Mouse (Mus musculus) liver, embryonic 14.5 days (tissue): ENCODE measurements at regions not wholly inside any gene's neighbourhood (a gene's known extent, or its start where the extent isn't known, plus 50 kb on each side); places are given as distances from the start of the nearest gene placed in this dataset.

Experiments used
- CTCF ChIP-seq: IDR thresholded peaks from 2 replicates; pipeline ENCODE4 v1.5.1; 2016; ENCODE audit warnings: antibody characterized with exemption, low read depth, control low read depth
- EP300 ChIP-seq: IDR thresholded peaks from 2 replicates; pipeline ENCODE4 v1.6.1; 2016; ENCODE audit warnings: antibody characterized with exemption, low read depth

GRCm38 (mm10) chr11:6991626-6992025, 71.7 kb upstream of the Adcy1 start:
- TF ChIP-seq CTCF (no peak), EP300 (no peak)
